Mouse (Mus musculus): Measurements from ENCODE around the gene Tmem50a. TPM values are rescaled to one million over a fixed set of nuclear protein-coding genes. Genes with fewer than 3 reads are reported as not detected.
A peak's percentile ranks its signal among the peaks of the same experiment; 100 is the strongest.

Gene Tmem50a
- polyA plus RNA-seq, 1 experiment from 2014 or later: 131 TPM

- no peaks in the 10 kb centered on the region for H3K9me3 ChIP-seq (ENCODE audit: control insufficient read depth, low read length)
- H3K4me1 ChIP-seq (replicated peaks; ENCODE audit: control insufficient read depth, insufficient read depth, low read length): peaks cover 39% of the 10 kb centered on the region
- H3K9ac ChIP-seq (ENCODE audit: low read depth, low read length): no peak overlapping the region
- 40% methylated on average over 2 of the region's 2 CpGs for WGBS
- no peak overlapping the region for H3K4me3 ChIP-seq (ENCODE audit: low read depth, low read length)
- no peak overlapping the region for H3K4me2 ChIP-seq
- H3K27me3 ChIP-seq (replicated peaks; ENCODE audit: control insufficient read depth, insufficient read depth, low read length): no peaks in the 10 kb centered on the region
- DNase-seq (ENCODE audit: low spot score) (no peak), ATAC-seq (replicated peaks; ENCODE audit: low FRiP score) (no peak)
- H3K27ac ChIP-seq (ENCODE audit: low read depth, low read length): no peak overlapping the region; the same call in 1 of the 2 replicates
- H3K36me3 ChIP-seq (ENCODE audit: control insufficient read depth, insufficient read depth, low read length): no peaks in the 10 kb centered on the region; the same call in 1 of the 2 replicates
Measured at GRCm38 (mm10) chr4:134871950-134872349, 42.9 kb downstream of the Tmem50a start.

- ATAC-seq (replicated peaks; ENCODE audit: low FRiP score): no peak
- no peaks in the 10 kb centered on the region; the same call in 1 of the 2 replicates for H3K36me3 ChIP-seq (ENCODE audit: control insufficient read depth, insufficient read depth, low read length)
- no peak overlapping the region for H3K4me2 ChIP-seq
- 39% methylated on average over 4 of the region's 4 CpGs for WGBS
- no peaks in the 10 kb centered on the region for H3K9me3 ChIP-seq (ENCODE audit: control insufficient read depth, low read length)
- H3K4me1 ChIP-seq (replicated peaks; ENCODE audit: control insufficient read depth, insufficient read depth, low read length): peaks cover 39% of the 10 kb centered on the region
- no peaks in the 10 kb centered on the region for H3K27me3 ChIP-seq (replicated peaks; ENCODE audit: control insufficient read depth, insufficient read depth, low read length)
- H3K9ac ChIP-seq (ENCODE audit: low read depth, low read length): no peak overlapping the region
- no peak for DNase-seq (ENCODE audit: low spot score)
- no peak overlapping the region for H3K27ac ChIP-seq (ENCODE audit: low read depth, low read length)
- no peak overlapping the region for H3K4me3 ChIP-seq (ENCODE audit: low read depth, low read length)
Measured at GRCm38 (mm10) chr4:134871477-134871876, 43.3 kb downstream of the Tmem50a start.

- DNase-seq (ENCODE audit: low spot score): peak; percentile 41
- ATAC-seq (replicated peaks; ENCODE audit: low FRiP score): peak; percentile 62
- Histone ChIP-seq H3K36me3 (ENCODE audit: control insufficient read depth, insufficient read depth, low read length) (no peaks in the 10 kb centered on the region; the same call in 1 of the 2 replicates), H3K27ac (ENCODE audit: low read depth, low read length) (peak overlapping the region; percentile 94), H3K9me3 (ENCODE audit: control insufficient read depth, low read length) (no peaks in the 10 kb centered on the region), H3K4me3 (ENCODE audit: low read depth, low read length) (peak overlapping the region; percentile 46), H3K27me3 (replicated peaks; ENCODE audit: control insufficient read depth, insufficient read depth, low read length) (no peaks in the 10 kb centered on the region), H3K4me2 (peak overlapping the region; percentile 82), H3K4me1 (replicated peaks; ENCODE audit: control insufficient read depth, insufficient read depth, low read length) (peaks cover 42% of the 10 kb centered on the region), H3K9ac (ENCODE audit: low read depth, low read length) (peak overlapping the region; percentile 61)
- 40% methylated on average over 7 of the region's 7 CpGs for WGBS
Measured at GRCm38 (mm10) chr4:134869815-134870375, 44.9 kb downstream of the Tmem50a start.

- 6% methylated on average over 16 of the region's 16 CpGs for WGBS
- Histone ChIP-seq H3K36me3 (ENCODE audit: control insufficient read depth, insufficient read depth, low read length) (no peaks in the 10 kb centered on the region; the same call in 1 of the 2 replicates), H3K4me1 (replicated peaks; ENCODE audit: control insufficient read depth, insufficient read depth, low read length) (peaks cover 42% of the 10 kb centered on the region)
Measured at GRCm38 (mm10) chr4:134869068-134869730, 45.6 kb downstream of the Tmem50a start.

GRCm38 (mm10) chr4:134868490-134868889 is 46.3 kb downstream of the Tmem50a start:
- Histone ChIP-seq H3K4me2 (peak overlapping the region; percentile 82), H3K27ac (ENCODE audit: low read depth, low read length) (peak overlapping the region; percentile 94), H3K4me3 (ENCODE audit: low read depth, low read length) (peak overlapping the region; percentile 46), H3K4me1 (replicated peaks; ENCODE audit: control insufficient read depth, insufficient read depth, low read length) (peaks cover 42% of the 10 kb centered on the region), H3K27me3 (replicated peaks; ENCODE audit: control insufficient read depth, insufficient read depth, low read length) (no peaks in the 10 kb centered on the region), H3K9me3 (ENCODE audit: control insufficient read depth, low read length) (no peaks in the 10 kb centered on the region), H3K9ac (ENCODE audit: low read depth, low read length) (peak overlapping the region; percentile 66), H3K36me3 (ENCODE audit: control insufficient read depth, insufficient read depth, low read length) (no peaks in the 10 kb centered on the region; the same call in 1 of the 2 replicates)
- ATAC-seq (replicated peaks; ENCODE audit: low FRiP score): no peak
- no peak for DNase-seq (ENCODE audit: low spot score)
- 23% methylated on average over 9 of the region's 9 CpGs for WGBS

More at GRCm38 (mm10) chr4:134869068-134869730, 45.6 kb downstream of the Tmem50a start:
- Histone ChIP-seq H3K4me3 (ENCODE audit: low read depth, low read length) (peak overlapping the region; percentile 46), H3K27me3 (replicated peaks; ENCODE audit: control insufficient read depth, insufficient read depth, low read length) (no peaks in the 10 kb centered on the region), H3K9ac (ENCODE audit: low read depth, low read length) (peak overlapping the region; percentile 66), H3K27ac (ENCODE audit: low read depth, low read length) (peak overlapping the region; percentile 94), H3K9me3 (ENCODE audit: control insufficient read depth, low read length) (no peaks in the 10 kb centered on the region), H3K4me2 (peak overlapping the region; percentile 82)
- peak; percentile 89 for ATAC-seq (replicated peaks; ENCODE audit: low FRiP score)
- DNase-seq (ENCODE audit: low spot score): peak; percentile 70

GRCm38 (mm10) chr4:134868065-134868464 is 46.8 kb downstream of the Tmem50a start:
- H3K4me1 ChIP-seq (replicated peaks; ENCODE audit: control insufficient read depth, insufficient read depth, low read length): peaks cover 42% of the 10 kb centered on the region
- DNase-seq (ENCODE audit: low spot score): no peak
- no peaks in the 10 kb centered on the region for H3K27me3 ChIP-seq (replicated peaks; ENCODE audit: control insufficient read depth, insufficient read depth, low read length)
- ATAC-seq (replicated peaks; ENCODE audit: low FRiP score): no peak
- 71% methylated on average over 10 of the region's 10 CpGs for WGBS
- H3K4me3 ChIP-seq (ENCODE audit: low read depth, low read length): peak overlapping the region; percentile 46
- H3K9ac ChIP-seq (ENCODE audit: low read depth, low read length): peak overlapping the region; percentile 66
- peak overlapping the region; percentile 82 for H3K4me2 ChIP-seq
- H3K9me3 ChIP-seq (ENCODE audit: control insufficient read depth, low read length): no peaks in the 10 kb centered on the region
- peak overlapping the region; percentile 94 for H3K27ac ChIP-seq (ENCODE audit: low read depth, low read length)
- H3K36me3 ChIP-seq (ENCODE audit: control insufficient read depth, insufficient read depth, low read length): no peaks in the 10 kb centered on the region; the same call in 1 of the 2 replicates

GRCm38 (mm10) chr4:134867661-134868060 is 47.2 kb downstream of the Tmem50a start:
- Histone ChIP-seq H3K27me3 (replicated peaks; ENCODE audit: control insufficient read depth, insufficient read depth, low read length) (no peaks in the 10 kb centered on the region), H3K4me3 (ENCODE audit: low read depth, low read length) (peak overlapping the region; percentile 46), H3K9me3 (ENCODE audit: control insufficient read depth, low read length) (no peaks in the 10 kb centered on the region), H3K36me3 (ENCODE audit: control insufficient read depth, insufficient read depth, low read length) (no peaks in the 10 kb centered on the region; the same call in 1 of the 2 replicates), H3K9ac (ENCODE audit: low read depth, low read length) (peak overlapping the region; percentile 66), H3K4me1 (replicated peaks; ENCODE audit: control insufficient read depth, insufficient read depth, low read length) (peaks cover 42% of the 10 kb centered on the region), H3K27ac (ENCODE audit: low read depth, low read length) (peak overlapping the region; percentile 94), H3K4me2 (peak overlapping the region; percentile 82)
- DNase-seq (ENCODE audit: low spot score) (no peak), ATAC-seq (replicated peaks; ENCODE audit: low FRiP score) (no peak)
- WGBS: 75% methylated on average over 8 of the region's 8 CpGs

GRCm38 (mm10) chr4:134867213-134867612 is 47.6 kb downstream of the Tmem50a start:
- Histone ChIP-seq H3K9me3 (ENCODE audit: control insufficient read depth, low read length) (no peaks in the 10 kb centered on the region), H3K36me3 (ENCODE audit: control insufficient read depth, insufficient read depth, low read length) (no peaks in the 10 kb centered on the region; the same call in 1 of the 2 replicates), H3K4me1 (replicated peaks; ENCODE audit: control insufficient read depth, insufficient read depth, low read length) (peaks cover 42% of the 10 kb centered on the region), H3K27ac (ENCODE audit: low read depth, low read length) (peak overlapping the region; percentile 94; the same call in 1 of the 2 replicates), H3K27me3 (replicated peaks; ENCODE audit: control insufficient read depth, insufficient read depth, low read length) (no peaks in the 10 kb centered on the region), H3K4me2 (peak overlapping the region; percentile 82), H3K9ac (ENCODE audit: low read depth, low read length) (no peak overlapping the region), H3K4me3 (ENCODE audit: low read depth, low read length) (peak overlapping the region; percentile 20; the same call in 1 of the 2 replicates)
- 88% methylated on average over 8 of the region's 8 CpGs for WGBS
- ATAC-seq (replicated peaks; ENCODE audit: low FRiP score) (no peak), DNase-seq (ENCODE audit: low spot score) (no peak)
